Mouse (Mus musculus) heart, embryonic 12.5 days (tissue): ENCODE data around the gene Apol7a. TPM values are rescaled to one million over a fixed set of nuclear protein-coding genes. Genes with fewer than 3 reads are reported as not detected.
A peak's percentile ranks its signal among the peaks of the same experiment; 100 is the strongest.

Source experiments
- ATAC-seq: fragments of 200-750 bp; cut with Nextera tagmentation; 2 replicates; pipeline ENCODE4 v1.8.0; 2017; ENCODE audit warnings: moderate TSS enrichment, moderate library complexity; ENCODE audit not compliant: insufficient number of reproducible peaks, low FRiP score
- H3K27ac ChIP-seq: fragments of 300-500 bp; sonication (generic); 2 replicates; pipeline ENCODE4 v1.5.1; 2016; ENCODE audit warnings: mild to moderate bottlenecking, moderate library complexity; ENCODE audit not compliant: poor library complexity, severe bottlenecking
- H3K27me3 ChIP-seq: fragments of 300-500 bp; sonication (generic); replicated peaks from 2 replicates; pipeline ENCODE4 v1.6.1; 2016; ENCODE audit warnings: mild to moderate bottlenecking, moderate library complexity
- H3K36me3 ChIP-seq: fragments of 300-500 bp; sonication (generic); 2 replicates; pipeline ENCODE4 v1.6.1; 2016; ENCODE audit warnings: mild to moderate bottlenecking, moderate library complexity
- H3K4me1 ChIP-seq: fragments of 300-500 bp; sonication (generic); replicated peaks from 2 replicates; pipeline ENCODE4 v1.6.1; 2016; ENCODE audit warnings: mild to moderate bottlenecking
- H3K4me2 ChIP-seq: fragments of 300-500 bp; sonication (generic); 2 replicates; pipeline ENCODE4 v1.6.1; 2016; ENCODE audit warnings: mild to moderate bottlenecking, moderate library complexity
- H3K4me3 ChIP-seq: fragments of 300-500 bp; sonication (generic); 2 replicates; pipeline ENCODE4 v1.5.1; 2016; ENCODE audit warnings: mild to moderate bottlenecking
- H3K9ac ChIP-seq: fragments of 300-500 bp; sonication (generic); 2 replicates; pipeline ENCODE4 v1.6.1; 2016; ENCODE audit warnings: mild to moderate bottlenecking, moderate library complexity
- H3K9me3 ChIP-seq: fragments of 300-500 bp; sonication (generic); replicated peaks from 2 replicates; pipeline ENCODE4 v1.6.1; 2016; ENCODE audit warnings: mild to moderate bottlenecking, moderate library complexity
- WGBS: fragments of 180-500 bp; shearing (Covaris S2); methylation state at CpG from one replicate; pipeline ENCODE4 v1.1.7; 2016; 5-methylcytosine and 5-hydroxymethylcytosine counted together
- polyA plus RNA-seq: library from polyadenylated mRNA; unstranded; fragments of >200 nt; fragmentation: Nextera tagmentation; extraction: Ambion mirVana; gene quantifications from 2 replicates; pipeline ENCODE4 v1.2.1, GENCODE M21; 2016

Gene Apol7a
- polyA plus RNA-seq, 1 experiment from 2014 or later: 0.19 TPM

DNA sequence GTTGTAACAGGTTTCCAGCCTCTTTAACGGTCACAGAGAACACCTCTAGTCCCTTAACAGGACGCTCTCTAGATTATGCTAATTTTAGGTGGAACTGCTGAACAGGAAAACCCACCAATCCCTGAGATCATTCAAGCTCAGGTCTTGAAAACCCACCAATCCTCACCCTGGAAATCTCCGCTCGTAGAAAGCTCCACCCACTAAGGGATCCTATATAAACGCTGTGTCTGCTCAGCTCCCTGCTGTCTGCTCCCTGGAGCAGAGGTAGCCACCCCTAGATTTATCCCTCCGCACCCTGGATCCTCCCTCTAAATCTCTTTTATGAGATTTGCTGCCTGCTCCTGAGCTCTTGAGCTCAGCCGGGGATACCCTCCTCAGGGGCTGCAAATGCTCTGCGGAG, 28.3 kb downstream of the Apol7a start:
- Histone ChIP-seq H3K9ac (no peak overlapping the region), H3K9me3 (no peaks in the 10 kb centered on the region), H3K27me3 (0 out of 2 replicates have a peak, but pooled peaks cover 7% of the 10 kb centered on the region), H3K4me2 (no peak overlapping the region), H3K27ac (no peak overlapping the region), H3K4me3 (no peak overlapping the region), H3K36me3 (no peaks in the 10 kb centered on the region), H3K4me1 (peaks cover 25% of the 10 kb centered on the region)
- no peak for ATAC-seq
- 85% methylated on average over 8 of the region's 8 CpGs for WGBS

DNA sequence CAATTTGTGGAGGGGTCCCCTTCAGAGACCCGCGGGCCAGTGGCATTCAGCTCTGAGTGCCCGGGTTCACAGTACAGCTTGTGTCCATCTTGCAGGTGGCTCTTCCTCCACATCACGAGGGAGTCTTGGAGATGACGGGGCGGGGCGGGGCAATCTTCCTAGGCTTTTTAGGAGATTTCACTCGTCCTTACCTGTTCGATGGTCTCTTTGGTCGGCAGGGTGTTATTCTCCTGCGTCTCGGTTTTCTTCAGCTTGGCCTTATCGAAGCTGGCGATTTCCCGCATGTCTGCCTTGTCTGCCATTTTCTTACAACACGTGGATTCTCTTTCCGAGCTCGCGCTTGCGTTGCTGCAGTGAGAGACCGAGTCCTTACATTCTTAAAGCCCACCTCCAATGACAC, 28.9 kb downstream of the Apol7a start:
- H3K9me3 ChIP-seq: no peaks in the 10 kb centered on the region
- H3K4me3 ChIP-seq: no peak overlapping the region
- ATAC-seq: no peak
- H3K4me1 ChIP-seq: peaks cover 25% of the 10 kb centered on the region
- 0 out of 2 replicates have a peak, but pooled peaks cover 2% of the 10 kb centered on the region for H3K27me3 ChIP-seq
- H3K27ac ChIP-seq: no peak overlapping the region
- H3K9ac ChIP-seq: no peak overlapping the region
- 91% methylated on average over 21 of the region's 21 CpGs for WGBS
- H3K4me2 ChIP-seq: no peak overlapping the region
- no peaks in the 10 kb centered on the region for H3K36me3 ChIP-seq

- Histone ChIP-seq H3K27ac (no peak overlapping the region), H3K4me2 (0 out of 2 replicates have a peak overlapping the region, but pooled peaks have one; percentile 55), H3K4me1 (peaks cover 28% of the 10 kb centered on the region), H3K9me3 (no peaks in the 10 kb centered on the region), H3K4me3 (no peak overlapping the region), H3K9ac (no peak overlapping the region), H3K27me3 (no peaks in the 10 kb centered on the region), H3K36me3 (no peaks in the 10 kb centered on the region)
- 75% methylated on average over 12 of the region's 12 CpGs for WGBS
- no peak for ATAC-seq
Measured at GRCm38 (mm10) chr15:77368818-77369320, 30.0 kb downstream of the Apol7a start.

DNA sequence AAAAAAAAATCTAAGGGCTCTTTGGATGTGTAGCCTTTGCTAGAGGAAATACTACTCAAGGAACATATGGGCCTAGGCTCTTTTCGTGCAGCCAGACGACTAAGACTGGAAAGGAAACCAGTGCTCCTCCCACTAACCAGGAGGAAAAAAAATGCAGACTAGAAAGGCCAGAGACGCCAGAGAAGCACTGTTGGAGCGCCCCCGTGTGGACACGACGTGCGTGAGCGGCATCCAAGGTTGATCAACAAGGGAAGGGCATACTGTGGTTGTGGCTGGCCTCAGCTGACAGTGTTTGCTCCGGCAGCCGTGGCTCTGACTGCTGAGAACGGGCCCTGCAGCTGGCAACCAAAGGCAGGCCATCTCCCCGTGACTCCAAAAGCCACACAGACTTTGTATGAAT, 30.8 kb downstream of the Apol7a start:
- WGBS: 0% methylated on average over 13 of the region's 13 CpGs
- Histone ChIP-seq H3K9me3 (no peaks in the 10 kb centered on the region), H3K4me2 (peak overlapping the region; percentile 55), H3K27ac (no peak overlapping the region), H3K4me1 (peaks cover 34% of the 10 kb centered on the region), H3K27me3 (no peaks in the 10 kb centered on the region), H3K4me3 (0 out of 2 replicates have a peak overlapping the region, but pooled peaks have one; percentile 17), H3K9ac (peak overlapping the region; percentile 56), H3K36me3 (no peaks in the 10 kb centered on the region)
- peak; percentile 56; the same call in 1 of the 2 replicates for ATAC-seq

GRCm38 (mm10) chr15:77367504-77367903, 31.4 kb downstream of the Apol7a start:
- Histone ChIP-seq H3K4me3 (no peak overlapping the region), H3K9ac (no peak overlapping the region), H3K27ac (peak overlapping the region; percentile 68), H3K4me2 (no peak overlapping the region), H3K36me3 (no peaks in the 10 kb centered on the region), H3K27me3 (no peaks in the 10 kb centered on the region), H3K4me1 (peaks cover 34% of the 10 kb centered on the region), H3K9me3 (no peaks in the 10 kb centered on the region)
- ATAC-seq: no peak
- 42% methylated on average over 8 of the region's 8 CpGs for WGBS

DNA sequence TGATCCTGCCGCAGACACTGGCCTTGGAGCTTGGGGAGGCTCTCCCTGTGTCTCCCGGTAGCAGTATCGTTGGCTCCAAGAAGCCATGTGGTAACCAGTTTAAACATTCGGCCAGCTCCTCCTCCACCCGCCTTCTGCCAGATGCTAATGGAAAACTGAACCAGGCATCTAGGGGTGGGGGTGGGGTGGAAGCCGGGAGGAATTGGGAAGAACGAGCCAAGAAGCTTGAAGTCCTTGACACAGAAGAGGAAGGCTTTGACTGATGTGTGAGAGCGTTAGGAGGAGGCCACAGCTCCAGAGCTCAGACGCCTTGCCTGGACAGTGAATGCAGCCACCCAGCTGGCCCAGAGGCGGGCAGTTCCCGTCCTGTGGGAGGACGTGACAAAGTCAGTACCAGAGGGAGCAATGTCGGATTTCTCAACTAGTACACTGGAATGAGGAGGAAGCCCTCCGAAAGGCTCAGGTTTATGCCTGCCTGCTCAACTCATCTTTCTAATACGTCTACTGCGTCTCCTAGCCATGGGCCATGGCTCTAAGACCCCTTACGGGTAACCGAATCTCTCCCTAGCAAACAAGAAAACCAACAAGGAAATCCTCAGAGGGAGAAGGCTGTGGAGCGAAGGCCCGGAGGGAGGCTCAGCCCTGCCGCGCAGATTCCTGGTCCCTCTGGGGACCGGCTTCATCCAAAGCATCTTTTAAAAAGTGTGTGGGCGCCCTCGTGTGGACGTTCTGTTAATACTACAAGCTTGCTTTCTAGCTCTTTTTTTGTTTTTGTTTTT, 32.0 kb downstream of the Apol7a start:
- under 1% methylated on average over 26 of the region's 26 CpGs for WGBS
- H3K4me1 ChIP-seq: peaks cover 34% of the 10 kb centered on the region
- peak overlapping the region; percentile 66; the same call in 1 of the 2 replicates for H3K9ac ChIP-seq
- no peaks in the 10 kb centered on the region for H3K27me3 ChIP-seq
- H3K36me3 ChIP-seq: no peaks in the 10 kb centered on the region
- H3K4me3 ChIP-seq: peak overlapping the region; percentile 32
- peak overlapping the region; percentile 77 for H3K4me2 ChIP-seq
- H3K27ac ChIP-seq: peak overlapping the region; percentile 86
- ATAC-seq: peak; percentile 48
- H3K9me3 ChIP-seq: no peaks in the 10 kb centered on the region

GRCm38 (mm10) chr15:77365700-77366570, 33.0 kb downstream of the Apol7a start:
- Histone ChIP-seq H3K4me1 (peaks cover 34% of the 10 kb centered on the region), H3K27me3 (no peaks in the 10 kb centered on the region), H3K27ac (peak overlapping the region; percentile 86; the same call in 1 of the 2 replicates), H3K4me3 (no peak overlapping the region), H3K4me2 (peak overlapping the region; percentile 77), H3K9me3 (no peaks in the 10 kb centered on the region), H3K9ac (no peak overlapping the region), H3K36me3 (no peaks in the 10 kb centered on the region)
- no peak for ATAC-seq
- 42% methylated on average over 9 of the region's 9 CpGs for WGBS

DNA sequence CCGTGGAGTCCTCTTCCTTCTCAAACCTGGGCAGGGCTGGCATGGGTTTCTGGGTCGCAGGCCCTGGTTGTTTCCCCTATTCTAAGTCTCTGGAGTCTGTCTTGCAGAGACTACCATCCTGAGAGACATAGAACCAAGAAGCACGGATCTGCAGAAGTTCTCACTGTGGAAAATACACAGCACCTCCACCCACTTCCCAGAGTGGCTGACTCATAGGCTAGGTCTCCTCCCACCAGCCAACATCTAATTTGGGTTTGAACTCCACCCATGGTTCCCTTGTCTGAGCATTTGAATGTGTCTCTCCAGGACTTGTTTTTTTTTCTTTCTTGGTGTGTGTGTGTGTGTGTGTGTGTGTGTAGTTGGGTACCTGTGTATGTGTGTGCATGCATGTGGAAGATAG, 34.9 kb downstream of the Apol7a start:
- H3K9me3 ChIP-seq: no peaks in the 10 kb centered on the region
- H3K27me3 ChIP-seq: no peaks in the 10 kb centered on the region
- H3K27ac ChIP-seq: no peak overlapping the region
- no peaks in the 10 kb centered on the region for H3K36me3 ChIP-seq
- no peak for ATAC-seq
- no peak overlapping the region for H3K4me2 ChIP-seq
- H3K4me1 ChIP-seq: peaks cover 35% of the 10 kb centered on the region
- H3K4me3 ChIP-seq: no peak overlapping the region
- 58% methylated on average over 3 of the region's 3 CpGs for WGBS
- H3K9ac ChIP-seq: no peak overlapping the region

DNA sequence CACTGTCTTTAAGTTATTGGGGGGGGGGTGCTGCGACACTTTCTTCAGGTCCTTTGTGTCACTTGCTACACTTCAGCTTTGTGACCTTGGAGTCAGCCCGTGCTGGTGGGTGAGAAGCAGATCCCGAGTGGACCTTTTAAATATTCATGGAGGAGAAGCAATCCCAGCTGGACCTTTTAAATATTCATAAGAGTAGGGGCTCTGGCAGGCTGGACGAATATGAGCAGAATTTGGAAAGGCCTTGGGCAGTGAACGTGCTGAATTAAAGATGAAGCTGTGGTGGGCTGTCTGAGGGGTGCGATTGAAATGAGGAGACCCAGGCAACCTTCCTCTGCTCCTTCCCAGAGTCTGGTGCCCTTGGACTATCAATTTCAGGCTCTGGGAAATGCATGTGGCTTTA, 35.3 kb downstream of the Apol7a start:
- 46% methylated on average over 6 of the region's 6 CpGs for WGBS
- no peak for ATAC-seq
- H3K9ac ChIP-seq: no peak overlapping the region
- no peak overlapping the region for H3K27ac ChIP-seq
- peaks cover 35% of the 10 kb centered on the region for H3K4me1 ChIP-seq
- H3K36me3 ChIP-seq: no peaks in the 10 kb centered on the region
- H3K4me3 ChIP-seq: no peak overlapping the region
- H3K27me3 ChIP-seq: no peaks in the 10 kb centered on the region
- no peak overlapping the region for H3K4me2 ChIP-seq
- H3K9me3 ChIP-seq: no peaks in the 10 kb centered on the region

DNA sequence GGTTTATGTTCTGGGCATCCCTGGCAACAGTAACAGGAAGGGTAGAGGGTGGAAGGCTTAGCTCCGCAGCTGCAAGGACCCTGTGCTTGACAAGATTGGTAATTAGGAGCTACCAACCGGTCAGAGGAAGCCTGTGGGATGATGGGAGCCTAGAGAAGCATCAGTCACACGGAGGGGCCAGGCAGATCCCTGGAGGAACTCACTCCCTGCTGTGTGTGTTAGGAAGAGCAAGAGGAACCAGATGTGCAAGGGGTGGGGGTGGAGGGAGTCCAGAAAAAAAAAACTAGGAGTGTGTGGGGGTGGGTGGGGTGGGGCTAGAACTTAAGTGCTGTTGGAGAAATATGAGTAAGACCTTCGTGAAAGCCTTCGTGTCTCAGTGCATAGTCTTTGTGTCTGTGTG, 36.0 kb downstream of the Apol7a start:
- ATAC-seq: no peak
- Histone ChIP-seq H3K27me3 (no peaks in the 10 kb centered on the region), H3K36me3 (no peaks in the 10 kb centered on the region), H3K4me1 (peaks cover 35% of the 10 kb centered on the region), H3K27ac (no peak overlapping the region), H3K9ac (no peak overlapping the region), H3K4me3 (no peak overlapping the region), H3K9me3 (no peaks in the 10 kb centered on the region), H3K4me2 (no peak overlapping the region)
- 29% methylated on average over 5 of the region's 5 CpGs for WGBS

DNA sequence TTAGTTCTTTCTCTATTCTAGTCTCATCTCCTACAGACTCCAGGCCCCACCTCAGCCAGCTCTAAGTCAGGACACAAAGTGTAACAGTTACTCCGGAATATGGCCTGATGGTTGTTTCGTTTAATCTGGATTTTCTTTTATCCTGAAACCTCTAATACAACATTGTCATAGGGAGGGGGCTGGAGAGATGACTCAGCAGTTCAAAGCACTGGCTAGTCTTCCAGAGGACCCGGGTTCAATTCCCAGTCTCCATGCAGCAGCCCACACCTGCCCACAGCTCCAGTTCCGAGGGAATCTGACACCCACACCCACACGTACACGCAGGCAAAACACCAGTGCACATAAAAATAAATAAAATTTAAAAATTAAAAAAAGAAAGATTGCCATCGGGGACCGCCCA, 39.0 kb downstream of the Apol7a start:
- Histone ChIP-seq H3K36me3 (no peaks in the 10 kb centered on the region), H3K9ac (no peak overlapping the region), H3K27ac (no peak overlapping the region), H3K9me3 (no peaks in the 10 kb centered on the region), H3K4me1 (peaks cover 38% of the 10 kb centered on the region), H3K4me3 (no peak overlapping the region), H3K4me2 (no peak overlapping the region), H3K27me3 (no peaks in the 10 kb centered on the region)
- 92% methylated on average over 8 of the region's 8 CpGs for WGBS
- no peak for ATAC-seq
